7 mouse cellular contexts compared by ENCODE assay signal in genomic region chr19:44292941-44293768, GRCm38 (mm10). TPM values are rescaled to one million over a fixed set of nuclear protein-coding genes. Genes with fewer than 3 reads are reported as not detected.
DNase-seq lines count a peak whose midpoint lies in the region; ATAC-seq and TF ChIP-seq lines count a peak whose summit lies in the region.

Scd2 (plus strand) TSS chr19:44293674.

- H3K36me3 ChIP-seq in thymus, adult 2 months (ENCODE audit: control insufficient read depth, insufficient read depth, low read length) = peaks cover 20% of the 10 kb centered on the region
- H3K36me3 ChIP-seq in midbrain, embryonic 10.5 days = peaks cover 35% of the 10 kb centered on the region

- TF ChIP-seq CTCF in thymus, adult 2 months (IDR thresholded peaks at IDR 0.05; ENCODE audit: borderline replicate concordance, control insufficient read depth, extremely low read depth, insufficient read depth, low read length, poor library complexity) = no peak
- no peak for TF ChIP-seq CTCF in bone marrow, adult 2 months (IDR thresholded peaks at IDR 0.05; ENCODE audit: control insufficient read depth, insufficient read depth, low read length)

- peaks cover 33% of the 10 kb centered on the region for H3K4me1 ChIP-seq in thymus, adult 2 months (replicated peaks; ENCODE audit: control insufficient read depth, insufficient read depth, low read length)
- peaks cover 2% of the 10 kb centered on the region; the same call in 1 of the 2 replicates for H3K4me1 ChIP-seq in bone marrow, adult 2 months (ENCODE audit: control insufficient read depth, insufficient read depth, low read length)
- H3K4me1 ChIP-seq in midbrain, embryonic 10.5 days = peaks cover 62% of the 10 kb centered on the region

- ATAC-seq in granulocyte monocyte progenitor cell, adult 5-6 weeks (replicated peaks; ENCODE audit: poor library complexity, severe bottlenecking) = peak; percentile 16

- DNase-seq in thymus, adult 2 months = peak; percentile 36
- DNase-seq in thymus, postnatal 4 days = no peak
- no peak for DNase-seq in layer of hippocampus, postnatal 10 days (ENCODE audit: low spot score in 2 of 2)
- no peak for DNase-seq in midbrain, embryonic 10.5 days (ENCODE audit: low spot score)
- no peak for DNase-seq in right cerebral cortex, adult 18-20 months

- H3K27me3 ChIP-seq in thymus, adult 2 months (ENCODE audit: control insufficient read depth, insufficient read depth, low read length) = no peaks in the 10 kb centered on the region
- H3K27me3 ChIP-seq in midbrain, embryonic 10.5 days (ENCODE audit: low read depth, poor library complexity, severe bottlenecking) = no peaks in the 10 kb centered on the region

- no peaks in the 10 kb centered on the region for H3K9me3 ChIP-seq in midbrain, embryonic 10.5 days (replicated peaks)

- TF ChIP-seq POLR2A in thymus, adult 2 months (IDR thresholded peaks at IDR 0.05; ENCODE audit: control insufficient read depth, extremely low read depth, insufficient read depth, low read length, poor library complexity) = no peak
- no peak for TF ChIP-seq POLR2A in bone marrow, adult 2 months (IDR thresholded peaks at IDR 0.05; ENCODE audit: borderline replicate concordance, control insufficient read depth, low read depth, low read length)

- peak within 1 kb of the TSS; percentile 74 for H3K4me3 ChIP-seq in thymus, adult 2 months (ENCODE audit: control insufficient read depth, insufficient read depth, low read length)
- peak within 1 kb of the TSS; percentile 66 for H3K4me3 ChIP-seq in bone marrow, adult 2 months (replicated peaks; ENCODE audit: control insufficient read depth, low read depth, low read length)
- H3K4me3 ChIP-seq in midbrain, embryonic 10.5 days = peak within 1 kb of the TSS; percentile 86

- peak within 1 kb of the TSS; percentile 87 for H3K27ac ChIP-seq in thymus, adult 2 months (ENCODE audit: control insufficient read depth, insufficient read depth, low read length)
- peak within 1 kb of the TSS; percentile 52 for H3K27ac ChIP-seq in bone marrow, adult 2 months (ENCODE audit: control insufficient read depth, insufficient read depth, low read depth, low read length, poor library complexity)
- peak within 1 kb of the TSS; percentile 98 for H3K27ac ChIP-seq in midbrain, embryonic 10.5 days (replicated peaks)

- WGBS in thymus, adult 2 months = 6% methylated on average over 21 of the region's 21 CpGs
- 6% methylated on average over 21 of the region's 21 CpGs for WGBS in bone marrow, adult 2 months
- WGBS in midbrain, embryonic 10.5 days = 2% methylated on average over 21 of the region's 21 CpGs

RNA-seq across cellular contexts. Expression of gene Scd2, which starts in this region (rescaled TPM):
- polyA plus RNA-seq in thymus, adult 2 months (2012; rRNA removed) = 261 and 320 TPM in 2 replicates
- 7.2 and 19.7 TPM in 2 replicates for polyA plus RNA-seq in bone marrow, adult 2 months (2011; ENCODE audit: insufficient read depth, insufficient read length, low replicate concordance, missing spikeins)
- 91.6 and 93.4 TPM in 2 replicates for total RNA-seq in granulocyte monocyte progenitor cell, adult 5-6 weeks (2014; fragmentation: Nextera tagmentation)
- 108 and 109 TPM in 2 replicates for total RNA-seq in granulocyte monocyte progenitor cell, adult 5-6 weeks (2017)
- total RNA-seq in layer of hippocampus, postnatal 10 days (2021) = 100 to 1,000 TPM; 715 to 736 TPM
- 326 and 382 TPM in 2 replicates for polyA plus RNA-seq in midbrain, embryonic 10.5 days (2016; fragmentation: Nextera tagmentation; extraction: Ambion mirVana)

Comparison
In these comparisons a context has a peak if more than half of its experiments do, and no peak if none do; other contexts are left out.
1. RNA of gene Scd2 (total RNA-seq): 715 to 736 TPM in layer of hippocampus, postnatal 10 days; 91.6 to 109 TPM in granulocyte monocyte progenitor cell, adult 5-6 weeks; every median in the first group is over 4 times any median in the second.
2. RNA of gene Scd2 (polyA plus RNA-seq): 326 to 382 TPM in midbrain, embryonic 10.5 days and 261 to 320 TPM in thymus, adult 2 months; 7.2 to 19.7 TPM in bone marrow, adult 2 months; every median in the first group is over 10 times any median in the second.
3. Peak in every context shown above with its lines, with median percentiles within 50 percentile points of each other: H3K27ac ChIP-seq and H3K4me3 ChIP-seq.